Mouse (Mus musculus): ENCODE results near the gene Ace.

Gene Ace

GRCm38 (mm10) chr11:105944770-105945672 lies 22.7 kb upstream of the Ace start:
- DNase-seq (ENCODE audit: inconsistent ontology term), result no peak

GRCm38 (mm10) chr11:105946694-105947154 lies 21.0 kb upstream of the Ace start:
- no peak for DNase-seq (ENCODE audit: inconsistent ontology term)

GRCm38 (mm10) chr11:105948255-105948654 lies 19.5 kb upstream of the Ace start:
- DNase-seq (ENCODE audit: inconsistent ontology term), result peak; percentile 73

- DNase-seq (ENCODE audit: inconsistent ontology term), result no peak
These were observed 17.2 kb upstream of the Ace start for GRCm38 (mm10) chr11:105950519-105950918.

GRCm38 (mm10) chr11:105951601-105952044 lies 16.1 kb upstream of the Ace start:
- DNase-seq (ENCODE audit: inconsistent ontology term), result no peak

- no peak for DNase-seq (ENCODE audit: inconsistent ontology term)
These were observed 15.6 kb upstream of the Ace start for GRCm38 (mm10) chr11:105952111-105952510.

- DNase-seq (ENCODE audit: inconsistent ontology term), result no peak
These were observed 14.8 kb upstream of the Ace start, which contains the start of gene Cyb561 for GRCm38 (mm10) chr11:105952911-105953386. TSS of gene Cyb561 (minus strand) at chr11:105953336.

- no peak for DNase-seq (ENCODE audit: inconsistent ontology term)
These were observed 14.3 kb upstream of the Ace start for GRCm38 (mm10) chr11:105953402-105953801.

GRCm38 (mm10) chr11:105955815-105956430 lies 11.8 kb upstream of the Ace start:
- DNase-seq (ENCODE audit: inconsistent ontology term), result no peak

- DNase-seq (ENCODE audit: inconsistent ontology term), result no peak
These were observed 10.2 kb upstream of the Ace start for GRCm38 (mm10) chr11:105957501-105957900.

GRCm38 (mm10) chr11:105958566-105958965 lies 9.2 kb upstream of the Ace start:
- no peak for DNase-seq (ENCODE audit: inconsistent ontology term)

GRCm38 (mm10) chr11:105959355-105959754 lies 8.4 kb upstream of the Ace start:
- DNase-seq (ENCODE audit: inconsistent ontology term), result no peak

- DNase-seq (ENCODE audit: inconsistent ontology term), result no peak
These were observed 3.1 kb upstream of the Ace start for GRCm38 (mm10) chr11:105964691-105965090.

GRCm38 (mm10) chr11:105966288-105966687 lies 1.5 kb upstream of the Ace start:
- no peak for DNase-seq (ENCODE audit: inconsistent ontology term)

GRCm38 (mm10) chr11:105968948-105969347 lies 1.2 kb downstream of the Ace start:
- DNase-seq (ENCODE audit: inconsistent ontology term), result no peak

- no peak for DNase-seq (ENCODE audit: inconsistent ontology term)
These were observed 1.8 kb downstream of the Ace start for GRCm38 (mm10) chr11:105969516-105969915.

GRCm38 (mm10) chr11:105974593-105974992 lies 6.8 kb downstream of the Ace start:
- DNase-seq (ENCODE audit: inconsistent ontology term), result no peak

- no peak for DNase-seq (ENCODE audit: inconsistent ontology term)
These were observed 7.3 kb downstream of the Ace start for GRCm38 (mm10) chr11:105975050-105975449.

- no peak for DNase-seq (ENCODE audit: inconsistent ontology term)
These were observed 7.9 kb downstream of the Ace start for GRCm38 (mm10) chr11:105975636-105976035.

GRCm38 (mm10) chr11:105978232-105978631 lies 10.5 kb downstream of the Ace start:
- DNase-seq (ENCODE audit: inconsistent ontology term), result no peak

- no peak for DNase-seq (ENCODE audit: inconsistent ontology term)
These were observed 10.9 kb downstream of the Ace start for GRCm38 (mm10) chr11:105978634-105979033.

GRCm38 (mm10) chr11:105984452-105984851 lies 16.7 kb downstream of the Ace start:
- DNase-seq (ENCODE audit: inconsistent ontology term), result no peak

- no peak for DNase-seq (ENCODE audit: inconsistent ontology term)
These were observed 19.7 kb downstream of the Ace start for GRCm38 (mm10) chr11:105987446-105987845.
